Mouse (Mus musculus): ENCODE measurements around the gene Adarb1. TPM values are rescaled to one million over a fixed set of nuclear protein-coding genes. Genes with fewer than 3 reads are reported as not detected.
A peak's percentile ranks its signal among the peaks of the same experiment; 100 is the strongest.

The Adarb1 gene
- polyA plus RNA-seq, 1 experiment from 2014 or later = 4.4 TPM

DNA sequence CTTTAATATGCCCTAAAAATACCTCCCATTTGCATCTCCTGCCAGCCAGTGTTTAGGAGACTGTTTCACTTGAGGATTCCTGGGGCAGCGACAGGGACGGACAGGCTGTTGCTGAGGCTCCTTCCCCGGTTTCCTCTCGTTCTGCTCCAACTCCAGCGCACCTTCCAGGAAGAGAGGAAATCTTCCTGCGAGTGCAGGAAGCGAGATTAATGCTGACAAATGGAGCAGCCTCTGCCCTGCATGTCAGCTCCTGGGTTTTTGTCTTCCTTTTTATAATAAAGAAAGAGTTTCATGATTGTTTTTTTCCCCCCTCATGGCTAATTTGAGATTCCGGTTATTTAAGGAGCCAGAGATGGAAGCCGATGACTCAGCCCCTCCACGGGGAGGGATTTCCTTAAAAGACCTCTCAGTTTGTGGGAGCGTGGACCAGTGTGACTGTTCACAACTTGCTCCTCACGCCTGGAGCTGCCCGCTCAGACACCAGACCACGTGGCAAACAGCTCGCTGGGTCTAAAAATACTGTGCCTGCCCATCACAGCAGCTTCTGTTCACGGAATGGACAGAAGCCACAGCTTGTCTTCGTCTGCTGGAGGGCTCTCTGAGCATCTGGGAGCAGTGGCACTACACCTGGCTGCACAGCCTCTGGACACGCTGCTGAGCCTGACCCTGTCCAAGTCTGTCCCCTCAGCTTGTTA lies 16.5 kb upstream of the Adarb1 start:
- Histone ChIP-seq H3K4me3 (no peak overlapping the region), H3K9me3 (no peaks in the 10 kb centered on the region), H3K27me3 (no peaks in the 10 kb centered on the region), H3K4me1 (peaks cover 12% of the 10 kb centered on the region), H3K36me3 (no peaks in the 10 kb centered on the region), H3K27ac (peak overlapping the region; percentile 23; the same call in 1 of the 2 replicates), H3K9ac (no peak overlapping the region), H3K4me2 (peak overlapping the region; percentile 33)
- ATAC-seq (ENCODE audit: insufficient number of reproducible peaks, insufficient read depth, low FRiP score, low TSS enrichment, low read depth) = no peak
- 48% methylated on average over 18 of the region's 18 CpGs for WGBS

GRCm38 (mm10) chr10:77434076-77434456 lies 16.0 kb upstream of the Adarb1 start:
- ATAC-seq (ENCODE audit: insufficient number of reproducible peaks, insufficient read depth, low FRiP score, low TSS enrichment, low read depth) = no peak
- H3K4me2 ChIP-seq = peak overlapping the region; percentile 33
- 40% methylated on average over 4 of the region's 4 CpGs for WGBS
- no peaks in the 10 kb centered on the region for H3K9me3 ChIP-seq
- H3K9ac ChIP-seq = no peak overlapping the region
- H3K27me3 ChIP-seq = no peaks in the 10 kb centered on the region
- H3K27ac ChIP-seq = peak overlapping the region; percentile 23; the same call in 1 of the 2 replicates
- no peak overlapping the region for H3K4me3 ChIP-seq
- H3K4me1 ChIP-seq = peaks cover 12% of the 10 kb centered on the region
- no peaks in the 10 kb centered on the region for H3K36me3 ChIP-seq

DNA sequence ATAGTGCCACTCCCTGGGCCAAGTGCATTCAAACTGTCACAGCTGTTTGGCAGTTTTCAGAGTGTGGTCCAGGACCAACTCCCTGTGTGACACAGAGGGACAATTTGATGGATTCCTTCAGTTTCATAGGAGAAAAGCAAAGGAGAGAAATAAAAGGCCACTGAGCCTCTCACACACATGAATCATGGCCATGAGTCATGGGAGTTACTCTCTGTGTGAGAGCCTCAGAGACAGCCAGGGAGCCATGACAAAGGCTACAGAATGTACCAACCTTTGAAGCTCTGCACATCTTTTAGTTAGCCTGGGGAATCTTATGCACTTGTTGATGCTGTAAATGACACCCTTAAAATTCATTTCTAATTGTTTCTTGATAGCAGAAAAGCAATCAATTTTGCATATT lies 12.7 kb upstream of the Adarb1 start:
- Histone ChIP-seq H3K27me3 (no peaks in the 10 kb centered on the region), H3K4me2 (no peak overlapping the region), H3K9me3 (no peaks in the 10 kb centered on the region), H3K36me3 (no peaks in the 10 kb centered on the region), H3K9ac (no peak overlapping the region), H3K4me3 (no peak overlapping the region), H3K4me1 (peaks cover 12% of the 10 kb centered on the region), H3K27ac (no peak overlapping the region)
- no peak for ATAC-seq (ENCODE audit: insufficient number of reproducible peaks, insufficient read depth, low FRiP score, low TSS enrichment, low read depth)

GRCm38 (mm10) chr10:77429921-77430320 lies 11.9 kb upstream of the Adarb1 start:
- Histone ChIP-seq H3K27me3 (no peaks in the 10 kb centered on the region), H3K36me3 (no peaks in the 10 kb centered on the region), H3K9me3 (no peaks in the 10 kb centered on the region), H3K4me3 (no peak overlapping the region), H3K27ac (no peak overlapping the region), H3K4me2 (no peak overlapping the region), H3K9ac (no peak overlapping the region), H3K4me1 (peaks cover 10% of the 10 kb centered on the region)
- WGBS = 83% methylated on average over 5 of the region's 5 CpGs
- ATAC-seq (ENCODE audit: insufficient number of reproducible peaks, insufficient read depth, low FRiP score, low TSS enrichment, low read depth) = no peak

GRCm38 (mm10) chr10:77427610-77428009 lies 9.5 kb upstream of the Adarb1 start:
- Histone ChIP-seq H3K9me3 (no peaks in the 10 kb centered on the region), H3K4me2 (no peak overlapping the region), H3K4me3 (no peak overlapping the region), H3K9ac (no peak overlapping the region), H3K36me3 (no peaks in the 10 kb centered on the region), H3K27ac (no peak overlapping the region), H3K4me1 (no peaks in the 10 kb centered on the region), H3K27me3 (no peaks in the 10 kb centered on the region)
- no peak for ATAC-seq (ENCODE audit: insufficient number of reproducible peaks, insufficient read depth, low FRiP score, low TSS enrichment, low read depth)
- WGBS = 53% methylated on average over 2 of the region's 2 CpGs

DNA sequence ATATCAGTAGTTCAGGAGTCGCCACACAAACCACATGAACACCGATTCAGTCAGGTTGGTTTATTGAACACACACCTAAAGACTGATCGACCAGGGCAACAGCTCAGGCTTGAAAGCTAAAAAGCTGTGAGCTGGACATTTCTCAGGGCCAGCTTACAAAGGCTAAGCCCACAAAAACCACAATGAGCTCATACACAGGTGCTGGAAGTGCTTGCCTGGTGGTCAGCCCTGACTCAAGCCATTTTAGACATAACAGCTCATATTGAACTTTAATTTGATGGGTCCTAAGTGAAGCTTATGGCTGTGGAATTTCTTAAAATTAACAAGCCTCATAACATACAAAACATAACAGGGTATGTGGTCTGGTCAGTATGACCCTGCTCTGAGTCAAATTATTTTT lies 2.1 kb upstream of the Adarb1 start:
- H3K4me2 ChIP-seq = no peak overlapping the region
- H3K36me3 ChIP-seq = no peaks in the 10 kb centered on the region
- no peak overlapping the region for H3K9ac ChIP-seq
- H3K9me3 ChIP-seq = no peaks in the 10 kb centered on the region
- no peak overlapping the region for H3K4me3 ChIP-seq
- WGBS = 95% methylated on average over 3 of the region's 3 CpGs
- ATAC-seq (ENCODE audit: insufficient number of reproducible peaks, insufficient read depth, low FRiP score, low TSS enrichment, low read depth) = no peak
- H3K4me1 ChIP-seq = peaks cover 16% of the 10 kb centered on the region
- peaks cover 24% of the 10 kb centered on the region for H3K27me3 ChIP-seq
- H3K27ac ChIP-seq = no peak overlapping the region

GRCm38 (mm10) chr10:77417240-77418102 lies 599 bp downstream of the Adarb1 start:
- Histone ChIP-seq H3K9me3 (no peaks in the 10 kb centered on the region), H3K27me3 (peaks cover 24% of the 10 kb centered on the region), H3K9ac (peak overlapping the region; percentile 80), H3K4me2 (peak overlapping the region; percentile 98), H3K27ac (no peak overlapping the region), H3K36me3 (no peaks in the 10 kb centered on the region), H3K4me3 (peak overlapping the region; percentile 78), H3K4me1 (peaks cover 16% of the 10 kb centered on the region)
- ATAC-seq (ENCODE audit: insufficient number of reproducible peaks, insufficient read depth, low FRiP score, low TSS enrichment, low read depth) = peak; percentile 57
- WGBS = under 1% methylated on average over 50 of the region's 70 CpGs

DNA sequence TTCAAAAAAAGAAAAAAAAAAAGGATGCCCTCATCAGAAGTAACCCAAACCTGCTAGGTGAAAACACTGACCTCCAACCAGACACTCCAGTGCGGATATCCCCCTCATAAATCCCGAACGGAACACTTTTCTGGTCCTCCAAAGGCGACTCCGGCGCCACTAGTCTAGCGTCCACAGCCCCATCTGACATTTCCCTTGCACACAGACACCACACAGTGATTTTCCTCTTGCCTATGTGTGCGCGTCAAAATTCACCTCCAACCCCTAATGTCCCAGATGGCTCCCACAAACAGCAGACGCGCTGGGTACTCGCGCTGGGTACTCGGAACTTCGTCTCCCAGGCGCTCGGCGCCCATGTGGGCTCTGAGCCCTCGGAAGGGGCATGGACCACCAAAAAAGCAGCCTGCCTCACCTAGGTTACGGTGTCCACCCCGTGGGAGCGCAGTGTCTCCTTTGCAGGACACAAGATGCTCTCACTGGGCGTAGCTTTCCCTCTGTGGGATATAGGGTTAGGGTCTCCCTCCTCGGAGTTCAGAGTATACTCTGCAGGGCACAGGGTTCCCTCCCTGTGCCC lies 1.3 kb downstream of the Adarb1 start:
- no peak for ATAC-seq (ENCODE audit: insufficient number of reproducible peaks, insufficient read depth, low FRiP score, low TSS enrichment, low read depth)
- Histone ChIP-seq H3K4me1 (peaks cover 16% of the 10 kb centered on the region), H3K4me2 (peak overlapping the region; percentile 98), H3K36me3 (no peaks in the 10 kb centered on the region), H3K27ac (no peak overlapping the region), H3K9me3 (no peaks in the 10 kb centered on the region), H3K9ac (peak overlapping the region; percentile 80), H3K4me3 (peak overlapping the region; percentile 78), H3K27me3 (peaks cover 24% of the 10 kb centered on the region)
- 5% methylated on average over 24 of the region's 24 CpGs for WGBS

DNA sequence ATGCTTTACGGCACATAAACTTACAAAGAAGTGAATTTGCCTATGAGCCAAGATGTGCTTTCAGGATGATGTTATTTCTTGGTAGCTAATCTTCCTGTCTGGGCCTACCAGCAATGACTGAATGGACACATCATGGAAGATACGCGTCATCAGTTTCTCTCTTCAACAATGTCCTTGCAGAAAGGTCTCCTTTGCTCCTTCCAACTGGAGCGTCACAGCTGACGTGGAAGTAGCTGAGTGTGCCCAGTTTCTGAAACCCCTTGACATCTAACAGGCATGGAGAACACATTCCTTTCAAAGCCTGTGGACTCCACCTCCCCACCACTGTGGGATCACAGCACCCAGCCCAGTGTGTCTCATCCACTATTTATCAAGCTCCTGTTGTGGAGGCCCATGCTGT lies 2.2 kb downstream of the Adarb1 start:
- Histone ChIP-seq H3K27ac (no peak overlapping the region), H3K9ac (no peak overlapping the region), H3K4me3 (no peak overlapping the region), H3K9me3 (no peaks in the 10 kb centered on the region), H3K36me3 (no peaks in the 10 kb centered on the region), H3K4me1 (peaks cover 16% of the 10 kb centered on the region), H3K4me2 (no peak overlapping the region), H3K27me3 (peaks cover 24% of the 10 kb centered on the region)
- no peak for ATAC-seq (ENCODE audit: insufficient number of reproducible peaks, insufficient read depth, low FRiP score, low TSS enrichment, low read depth)
- WGBS = 89% methylated on average over 5 of the region's 5 CpGs

DNA sequence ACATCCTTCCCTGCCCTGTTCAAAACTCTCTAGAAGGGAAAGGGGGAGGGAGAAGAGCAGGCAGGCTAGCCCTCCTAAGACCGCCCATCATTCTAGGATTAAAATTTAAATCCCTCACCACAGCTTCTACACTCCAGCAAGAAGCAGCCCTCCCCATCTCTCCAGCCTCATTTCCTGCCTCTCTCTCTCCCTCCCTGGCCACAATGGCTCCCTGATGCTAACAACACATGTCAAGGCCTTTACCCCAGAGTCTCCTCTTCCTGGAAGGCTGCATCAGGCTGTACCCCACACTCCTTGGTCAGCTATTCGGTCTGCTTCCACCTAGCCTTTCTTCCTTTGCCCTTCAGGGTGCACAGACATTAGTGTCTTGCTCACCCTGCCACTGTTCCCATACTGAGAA lies 4.3 kb downstream of the Adarb1 start:
- Histone ChIP-seq H3K4me2 (no peak overlapping the region), H3K27ac (no peak overlapping the region), H3K4me3 (no peak overlapping the region), H3K9ac (no peak overlapping the region), H3K36me3 (no peaks in the 10 kb centered on the region), H3K9me3 (no peaks in the 10 kb centered on the region), H3K27me3 (peaks cover 24% of the 10 kb centered on the region), H3K4me1 (peaks cover 14% of the 10 kb centered on the region)
- 49% methylated on average over 2 of the region's 2 CpGs for WGBS
- no peak for ATAC-seq (ENCODE audit: insufficient number of reproducible peaks, insufficient read depth, low FRiP score, low TSS enrichment, low read depth)

DNA sequence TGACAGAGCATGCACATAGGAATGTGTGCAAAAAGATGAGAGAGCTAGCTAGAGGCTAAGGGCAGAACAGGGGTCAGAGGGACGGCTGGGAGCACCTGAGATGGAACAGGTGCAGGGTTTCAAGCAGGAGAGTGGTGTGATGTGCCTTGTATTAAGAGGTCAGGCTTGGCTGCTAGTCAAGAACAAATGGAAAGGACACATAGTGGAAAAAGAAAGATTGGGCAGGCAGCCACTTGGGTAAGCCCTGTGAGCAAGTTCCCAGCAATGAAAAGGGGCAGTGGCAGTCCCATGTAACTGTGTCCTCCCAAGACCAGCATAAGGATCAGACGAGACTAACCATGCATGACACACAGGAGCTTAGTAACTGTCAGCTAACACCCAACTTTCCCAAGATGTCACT lies 8.9 kb downstream of the Adarb1 start:
- no peak for ATAC-seq (ENCODE audit: insufficient number of reproducible peaks, insufficient read depth, low FRiP score, low TSS enrichment, low read depth)
- 56% methylated on average over 2 of the region's 2 CpGs for WGBS
- no peak overlapping the region for H3K4me2 ChIP-seq

GRCm38 (mm10) chr10:77408241-77408640 lies 9.8 kb downstream of the Adarb1 start:
- no peak overlapping the region for H3K4me3 ChIP-seq
- WGBS = 77% methylated on average over 9 of the region's 9 CpGs
- H3K4me1 ChIP-seq = no peaks in the 10 kb centered on the region
- no peak for ATAC-seq (ENCODE audit: insufficient number of reproducible peaks, insufficient read depth, low FRiP score, low TSS enrichment, low read depth)
- H3K9ac ChIP-seq = no peak overlapping the region
- H3K27ac ChIP-seq = no peak overlapping the region
- H3K4me2 ChIP-seq = no peak overlapping the region
- H3K9me3 ChIP-seq = no peaks in the 10 kb centered on the region
- no peaks in the 10 kb centered on the region for H3K36me3 ChIP-seq
- no peaks in the 10 kb centered on the region for H3K27me3 ChIP-seq

More for the DNA sequence above, 8.9 kb downstream of the Adarb1 start:
- Histone ChIP-seq H3K9me3 (no peaks in the 10 kb centered on the region), H3K27me3 (no peaks in the 10 kb centered on the region), H3K27ac (no peak overlapping the region), H3K4me3 (no peak overlapping the region), H3K4me1 (no peaks in the 10 kb centered on the region), H3K9ac (no peak overlapping the region), H3K36me3 (no peaks in the 10 kb centered on the region)
